Mouse (Mus musculus) C2C12 (cell line): ENCODE data around the gene Tmcc3.

Source experiments
- CEBPB ChIP-seq: IDR thresholded peaks from one replicate; pipeline ENCODE4 v1.6.1; 2011; ENCODE audit warnings: low read depth, mild to moderate bottlenecking, control low read depth, moderate library complexity
- CTCF ChIP-seq: IDR thresholded peaks from one replicate; pipeline ENCODE4 v1.5.1; 2011; ENCODE audit not compliant: control insufficient read depth, insufficient read depth, insufficient read length
- FOSL1 ChIP-seq: IDR thresholded peaks from one replicate; pipeline ENCODE4 v1.8.0; 2011; ENCODE audit warnings: mild to moderate bottlenecking, low read length; ENCODE audit not compliant: poor library complexity, insufficient read depth, severe bottlenecking
- MAX ChIP-seq: IDR thresholded peaks from one replicate; pipeline ENCODE4 v1.6.1; 2011; ENCODE audit warnings: mild to moderate bottlenecking, control low read depth
- MYOD1 ChIP-seq: IDR thresholded peaks from one replicate; pipeline ENCODE4 v1.6.1; 2011; ENCODE audit warnings: low read depth; ENCODE audit not compliant: control insufficient read depth, insufficient read length
- MYOG ChIP-seq: IDR thresholded peaks from one replicate; pipeline ENCODE4 v1.6.1; 2011; ENCODE audit not compliant: control insufficient read depth, insufficient read length; ENCODE audit errors: extremely low read depth
- USF1 ChIP-seq: IDR thresholded peaks from one replicate; pipeline ENCODE4 v1.6.1; 2011; ENCODE audit warnings: low read depth, mild to moderate bottlenecking, control low read depth, moderate library complexity

- no peak for TF ChIP-seq CTCF
- no peak for TF ChIP-seq FOSL1
- TF ChIP-seq USF1 = no peak
- no peak for TF ChIP-seq CEBPB
- no peak for TF ChIP-seq MYOD1
- TF ChIP-seq MAX = no peak
- TF ChIP-seq MYOG = no peak
Observed at GRCm38 (mm10) chr10:94583714-94584113, 272.0 kb downstream of the Tmcc3 start.
